Mouse (Mus musculus) heart, embryonic 11.5 days (tissue): ENCODE measurements around the gene Gm10985. TPM values are rescaled to one million over a fixed set of nuclear protein-coding genes. Genes with fewer than 3 reads are reported as not detected.

Source experiments
- polyA plus RNA-seq: library from polyadenylated mRNA; unstranded; fragments of >200 nt; fragmentation: Nextera tagmentation; extraction: Ambion mirVana; gene quantifications from 2 replicates; pipeline ENCODE4 v1.2.1, GENCODE M21; 2014

Gene Gm10985
- polyA plus RNA-seq, 1 experiment from 2014 or later = not detected

Other genes starting within 250 kb of the Gm10985 start
- gene Frem2, start 187.7 kb upstream of the Gm10985 start, polyA plus RNA-seq = 4.8 TPM in 2 replicates
- 72.2 and 77.5 TPM in 2 replicates for gene Ufm1, start 18.7 kb downstream of the Gm10985 start, polyA plus RNA-seq